Mouse (Mus musculus): ENCODE measurements around the gene Pth1r.

The Pth1r gene

GRCm38 (mm10) chr9:110716775-110717174 lies 30.2 kb downstream of the Pth1r start:
- DNase-seq (ENCODE audit: low spot score): peak; percentile 68

- no peak for DNase-seq (ENCODE audit: low spot score)
Measured at GRCm38 (mm10) chr9:110715426-110715825, 31.5 kb downstream of the Pth1r start.

- no peak for DNase-seq (ENCODE audit: low spot score)
Measured at GRCm38 (mm10) chr9:110713389-110713788, 33.6 kb downstream of the Pth1r start.

GRCm38 (mm10) chr9:110712545-110712944 lies 34.4 kb downstream of the Pth1r start:
- no peak for DNase-seq (ENCODE audit: low spot score)

GRCm38 (mm10) chr9:110711996-110712395 lies 34.9 kb downstream of the Pth1r start:
- DNase-seq (ENCODE audit: low spot score): no peak

- DNase-seq (ENCODE audit: low spot score): no peak
Measured at GRCm38 (mm10) chr9:110711532-110711931, 35.4 kb downstream of the Pth1r start.

GRCm38 (mm10) chr9:110709640-110710258 lies 37.2 kb downstream of the Pth1r start:
- peak; percentile 78 for DNase-seq (ENCODE audit: low spot score)

GRCm38 (mm10) chr9:110706784-110707183 lies 40.2 kb downstream of the Pth1r start:
- no peak for DNase-seq (ENCODE audit: low spot score)

GRCm38 (mm10) chr9:110703951-110704350 lies 43.0 kb downstream of the Pth1r start:
- DNase-seq (ENCODE audit: low spot score): no peak

GRCm38 (mm10) chr9:110702848-110703247 lies 44.1 kb downstream of the Pth1r start:
- no peak for DNase-seq (ENCODE audit: low spot score)

- DNase-seq (ENCODE audit: low spot score): no peak
Measured at GRCm38 (mm10) chr9:110701114-110702032, 45.6 kb downstream of the Pth1r start.

GRCm38 (mm10) chr9:110699574-110699973 lies 47.4 kb downstream of the Pth1r start:
- DNase-seq (ENCODE audit: low spot score): no peak

GRCm38 (mm10) chr9:110697465-110697864 lies 49.5 kb downstream of the Pth1r start:
- no peak for DNase-seq (ENCODE audit: low spot score)

GRCm38 (mm10) chr9:110696427-110696826 lies 50.5 kb downstream of the Pth1r start:
- DNase-seq (ENCODE audit: low spot score): no peak

- DNase-seq (ENCODE audit: low spot score): no peak
Measured at GRCm38 (mm10) chr9:110695165-110695755, 51.7 kb downstream of the Pth1r start.

GRCm38 (mm10) chr9:110689261-110689779 lies 57.6 kb downstream of the Pth1r start:
- DNase-seq (ENCODE audit: low spot score): no peak

GRCm38 (mm10) chr9:110687846-110688245 lies 59.1 kb downstream of the Pth1r start:
- DNase-seq (ENCODE audit: low spot score): peak; percentile 32

- no peak for DNase-seq (ENCODE audit: low spot score)
Measured at GRCm38 (mm10) chr9:110687061-110687460, 59.9 kb downstream of the Pth1r start.

GRCm38 (mm10) chr9:110686472-110686871 lies 60.5 kb downstream of the Pth1r start:
- DNase-seq (ENCODE audit: low spot score): no peak

- no peak for DNase-seq (ENCODE audit: low spot score)
Measured at GRCm38 (mm10) chr9:110685591-110685990, 61.4 kb downstream of the Pth1r start.

- no peak for DNase-seq (ENCODE audit: low spot score)
Measured at GRCm38 (mm10) chr9:110685187-110685586, 61.8 kb downstream of the Pth1r start.

GRCm38 (mm10) chr9:110684100-110684831 lies 62.7 kb downstream of the Pth1r start:
- DNase-seq (ENCODE audit: low spot score): peak; percentile 67

Data from adipocyte (in vitro differentiated cells).